Mouse (Mus musculus) liver, embryonic 14.5 days (tissue): ENCODE measurements around the gene Plcb4.

Experiments used
- CTCF ChIP-seq: IDR thresholded peaks from 2 replicates; pipeline ENCODE4 v1.5.1; 2016; ENCODE audit warnings: antibody characterized with exemption, low read depth, control low read depth
- EP300 ChIP-seq: IDR thresholded peaks from 2 replicates; pipeline ENCODE4 v1.6.1; 2016; ENCODE audit warnings: antibody characterized with exemption, low read depth

GRCm38 (mm10) chr2:135901015-135901414 is 242.2 kb downstream of the Plcb4 start:
- no peak for TF ChIP-seq CTCF
- no peak for TF ChIP-seq EP300
